Mouse (Mus musculus) Patski (cell line): ENCODE results near the gene Syt6. TPM values are rescaled to one million over a fixed set of nuclear protein-coding genes. Genes with fewer than 3 reads are reported as not detected.
A peak's percentile ranks its signal among the peaks of the same experiment; 100 is the strongest.

Source experiments
- ATAC-seq: fragments of 100-300 bp; one replicate; pipeline ENCODE4 v1.8.0; 2021
- CTCF ChIA-PET: fragments of 350-600 bp; sonication (Branson Sonifier 250); formaldehyde crosslinking; loops from one replicate; lab custom pipeline; 2022; ENCODE audit warnings: inconsistent platforms; lab: Charles Lee
- POLR2A ChIA-PET: fragments of 350-600 bp; sonication (Branson Sonifier 250); formaldehyde crosslinking; loops from one replicate; lab custom pipeline; 2022; ENCODE audit warnings: antibody characterized with exemption, inconsistent platforms; lab: Charles Lee
- DNase-seq: peaks from one replicate; pipeline ENCODE4 v3.0.0-alpha.2; 2011; ENCODE audit warnings: low read depth, low spot score
- H3K27me3 ChIP-seq: fragments of 371-371 bp; one replicate; pipeline ENCODE4 v1.5.1; 2021
- CTCF ChIP-seq: fragments of 100-300 bp; IDR thresholded peaks from one replicate; pipeline ENCODE4 v1.5.1; 2021
- in situ Hi-C: fragments of 300-500 bp; cut with MboI; formaldehyde crosslinking; loops from 3 replicates; pipeline ENCODE4 v1.11.1; 2018; ENCODE audit warnings: low pct_unique_long_range_greater_than_20kb, mixed read lengths
- polyA plus RNA-seq: library from polyadenylated mRNA; unstranded; gene quantifications from one replicate; pipeline ENCODE4 v1.2.3, GENCODE M21; 2021

Gene Syt6
- polyA plus RNA-seq, 1 experiment from 2014 or later = not detected

GRCm38 (mm10) chr3:103672716-103673115 lies 97.7 kb downstream of the Syt6 start:
- CTCF ChIA-PET = interaction anchor here (1.6 kb wide), 1 partner anchor 10 kb away, joined by 4 read pairs; no protein-coding TSS in a partner anchor
- POLR2A ChIA-PET = interaction anchor here (1.1 kb wide), 1 partner anchor 467 kb away, joined by 3 read pairs; no protein-coding TSS in a partner anchor
- in situ Hi-C loops = no loop called here
- DNase-seq = no peak
- no peak for ATAC-seq
- no peak for TF ChIP-seq CTCF
- H3K27me3 ChIP-seq = no peaks in the 10 kb centered on the region

GRCm38 (mm10) chr3:103678811-103679210 lies 103.8 kb downstream of the Syt6 start:
- no peaks in the 10 kb centered on the region for H3K27me3 ChIP-seq
- in situ Hi-C loops = no loop called here
- DNase-seq (no peak), ATAC-seq (no peak)
- ChIA-PET CTCF (interaction anchor here (1.6 kb wide), 1 partner anchor 36 kb away, joined by 5 read pairs; no protein-coding TSS in a partner anchor), POLR2A (no interaction called here)
- no peak for TF ChIP-seq CTCF

- in situ Hi-C loops = loop anchor here (5.0 kb wide), 1 partner anchor 55 kb away; the partner anchor contains the start of genes Gm10964 and Olfml3
- ChIA-PET CTCF (interaction anchor here (0.8 to 1.5 kb wide), 7 partner anchors 14 to 263 kb away, joined by 3 to 4 read pairs (median 4); partner anchors contain the start of gene Olfml3), POLR2A (interaction anchor here (0.6 to 1.7 kb wide), 5 partner anchors 43 to 1113 kb away, joined by 3 to 8 read pairs (median 5); no protein-coding TSS in a partner anchor)
- peak; percentile 97 for ATAC-seq
- peak; percentile 98 for DNase-seq
- no peaks in the 10 kb centered on the region for H3K27me3 ChIP-seq
- TF ChIP-seq CTCF = peak; percentile 61
Measured at GRCm38 (mm10) chr3:103682473-103682872, 107.4 kb downstream of the Syt6 start.

GRCm38 (mm10) chr3:103683234-103683965 lies 108.4 kb downstream of the Syt6 start:
- ChIA-PET CTCF (interaction anchor here (1.1 to 1.5 kb wide), 5 partner anchors 12 to 244 kb away, joined by 3 to 4 read pairs (median 4); no protein-coding TSS in a partner anchor), POLR2A (interaction anchor here (0.7 to 1.7 kb wide), 5 partner anchors 44 to 253 kb away, joined by 3 to 8 read pairs (median 3); partner anchors contain the start of gene Olfml3)
- peak; percentile 44 for ATAC-seq
- in situ Hi-C loops = loop anchor here (5.0 kb wide), 1 partner anchor 54 kb away; the partner anchor contains the start of genes Gm10964 and Olfml3
- H3K27me3 ChIP-seq = no peaks in the 10 kb centered on the region
- peak; percentile 87 for DNase-seq
- no peak for TF ChIP-seq CTCF

- POLR2A ChIA-PET = interaction anchor here (1.0 kb wide), 1 partner anchor 53 kb away, joined by 3 read pairs; no protein-coding TSS in a partner anchor
- in situ Hi-C loops = loop anchor here (5.0 kb wide), 1 partner anchor 53 kb away; the partner anchor contains the start of genes Gm10964 and Olfml3
- H3K27me3 ChIP-seq = no peaks in the 10 kb centered on the region
- no peak for TF ChIP-seq CTCF
- CTCF ChIA-PET = interaction anchor here (1.1 to 1.5 kb wide), 3 partner anchors 11 to 84 kb away, joined by 3 to 4 read pairs (median 4); no protein-coding TSS in a partner anchor
- no peak for DNase-seq
- ATAC-seq = no peak
Measured at GRCm38 (mm10) chr3:103683966-103684319, 108.9 kb downstream of the Syt6 start.

GRCm38 (mm10) chr3:103689043-103689442 lies 114.0 kb downstream of the Syt6 start:
- ATAC-seq = no peak
- no peak for TF ChIP-seq CTCF
- in situ Hi-C loops = no loop called here
- ChIA-PET POLR2A (no interaction called here), CTCF (no interaction called here)
- no peak for DNase-seq
- H3K27me3 ChIP-seq = no peaks in the 10 kb centered on the region

- POLR2A ChIA-PET = interaction anchor here (0.6 kb wide), 1 partner anchor 86 kb away, joined by 3 read pairs; no protein-coding TSS in a partner anchor
- in situ Hi-C loops = no loop called here
- DNase-seq = no peak
- ATAC-seq = no peak
- no peaks in the 10 kb centered on the region for H3K27me3 ChIP-seq
- no peak for TF ChIP-seq CTCF
- CTCF ChIA-PET = no interaction called here
Measured at GRCm38 (mm10) chr3:103690506-103690905, 115.5 kb downstream of the Syt6 start.

Other genes starting within 250 kb of the Syt6 start
- 7.4 TPM for gene Atg4a-ps, start 70.8 kb downstream of the Syt6 start, polyA plus RNA-seq
- 3.5 TPM for gene Olfml3, start 162.8 kb downstream of the Syt6 start, polyA plus RNA-seq
- gene Gm10964, start 164.1 kb downstream of the Syt6 start, polyA plus RNA-seq = not detected
- gene Hipk1, start 216.3 kb downstream of the Syt6 start, polyA plus RNA-seq = 80.5 TPM
- gene Dclre1b, start 234.2 kb downstream of the Syt6 start, polyA plus RNA-seq = 12.0 TPM
- gene Ap4b1, start 234.3 kb downstream of the Syt6 start, polyA plus RNA-seq = 25.7 TPM
- gene Gm43064, start 234.3 kb downstream of the Syt6 start, polyA plus RNA-seq = 0.55 TPM